Mouse (Mus musculus) kidney, adult 2 months (tissue): Measurements from ENCODE around the gene Lrrc7.

Experiments
- CTCF ChIP-seq: fragments of 200-500 bp; conservative IDR thresholded peaks from 2 replicates; pipeline ENCODE4 v1.5.1; 2011; ENCODE audit warnings: low read depth, mild to moderate bottlenecking, control low read depth, low read length, moderate library complexity, mixed read lengths; ENCODE audit not compliant: insufficient read depth, insufficient read length
- POLR2A ChIP-seq: fragments of 200-500 bp; IDR thresholded peaks from one replicate; pipeline ENCODE4 v1.6.1; 2011; ENCODE audit warnings: low read depth, low read length, control low read depth

- TF ChIP-seq POLR2A (no peak), CTCF (no peak)
Measured at GRCm38 (mm10) chr3:158365801-158366200, 196.2 kb downstream of the Lrrc7 start.
